Mouse (Mus musculus) midbrain, embryonic 14.5 days (tissue): ENCODE measurements around the gene Spdye4a. TPM values are rescaled to one million over a fixed set of nuclear protein-coding genes. Genes with fewer than 3 reads are reported as not detected.
A peak's percentile ranks its signal among the peaks of the same experiment; 100 is the strongest.
"Not testable (repeated sequence)": the region's sequence is repeated elsewhere in the genome, so short reads cannot be mapped to it uniquely, and the experiment has no call there.

ENCODE experiments used
- ATAC-seq: fragments of 200-750 bp; cut with Nextera tagmentation; 2 replicates; pipeline ENCODE4 v1.8.0; 2017; ENCODE audit warnings: moderate number of reproducible peaks, moderate library complexity; ENCODE audit not compliant: low FRiP score, low TSS enrichment
- DNase-seq: peaks from one replicate; pipeline ENCODE4 v3.0.0-alpha.2; 2015
- H3K27ac ChIP-seq: fragments of 300-500 bp; sonication (generic); replicated peaks from 2 replicates; pipeline ENCODE4 v1.5.1; 2014; ENCODE audit warnings: mild to moderate bottlenecking, low read depth, low read length, moderate library complexity
- H3K27me3 ChIP-seq: fragments of 300-500 bp; sonication (generic); 2 replicates; pipeline ENCODE4 v1.6.1; 2014; ENCODE audit warnings: low read length, control low read depth, mixed read lengths; ENCODE audit not compliant: control insufficient read depth, insufficient read depth
- H3K36me3 ChIP-seq: fragments of 300-500 bp; sonication (generic); 2 replicates; pipeline ENCODE4 v1.6.1; 2014; ENCODE audit warnings: low read length, control low read depth; ENCODE audit not compliant: control insufficient read depth, insufficient read depth
- H3K4me1 ChIP-seq: fragments of 300-500 bp; sonication (generic); 2 replicates; pipeline ENCODE4 v1.6.1; 2014; ENCODE audit warnings: mild to moderate bottlenecking, antibody characterized with exemption, low read length, control low read depth; ENCODE audit not compliant: control insufficient read depth, insufficient read depth
- H3K4me2 ChIP-seq: fragments of 300-500 bp; sonication (generic); 2 replicates; pipeline ENCODE4 v1.6.1; 2014; ENCODE audit warnings: mild to moderate bottlenecking, low read length, moderate library complexity
- H3K4me3 ChIP-seq: fragments of 300-500 bp; sonication (generic); replicated peaks from 2 replicates; pipeline ENCODE4 v1.5.1; 2014; ENCODE audit warnings: low read depth, low read length
- H3K9ac ChIP-seq: fragments of 300-500 bp; sonication (generic); replicated peaks from 2 replicates; pipeline ENCODE4 v1.6.1; 2014; ENCODE audit warnings: mild to moderate bottlenecking, low read length, moderate library complexity
- H3K9me3 ChIP-seq: fragments of 300-500 bp; sonication (generic); 2 replicates; pipeline ENCODE4 v1.6.1; 2016; ENCODE audit warnings: low read length, control low read depth, mixed read lengths; ENCODE audit not compliant: control insufficient read depth
- WGBS: fragments of 180-500 bp; shearing (Covaris S2); extraction: QIAGEN DNeasy Blood & Tissue Kit; methylation state at CpG from one replicate; pipeline ENCODE4 v1.1.7; 2014; 5-methylcytosine and 5-hydroxymethylcytosine counted together
- polyA plus RNA-seq: library from polyadenylated mRNA; unstranded; fragments of >200 nt; fragmentation: Nextera tagmentation; extraction: Ambion mirVana; gene quantifications from 2 replicates; pipeline ENCODE4 v1.2.1, GENCODE M21; 2014

The Spdye4a gene
- polyA plus RNA-seq, 1 experiment from 2014 or later, result not detected

DNA sequence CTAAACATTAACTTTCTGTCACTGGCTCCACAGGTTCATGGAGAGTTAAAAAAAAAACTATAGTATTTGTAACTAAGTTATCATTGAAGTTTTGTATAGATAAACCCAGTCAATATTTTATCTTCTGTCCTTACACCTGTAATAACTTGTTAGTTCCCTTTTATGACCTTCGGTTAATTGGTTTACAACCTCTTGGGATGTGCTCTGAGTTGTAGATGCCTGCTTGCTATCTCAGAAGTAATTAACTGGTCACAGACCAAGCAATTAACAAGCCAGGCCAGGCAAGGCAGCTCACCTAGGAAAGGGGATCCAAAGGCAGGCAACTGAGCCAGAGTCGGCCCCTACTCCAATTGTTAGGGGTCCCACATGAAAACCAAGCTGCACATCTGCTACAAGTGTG is 12.9 kb downstream of the Spdye4a start:
- DNase-seq (no peak), ATAC-seq (no peak)
- H3K4me2 ChIP-seq, result no peak overlapping the region
- no peaks in the 10 kb centered on the region for H3K27me3 ChIP-seq
- WGBS, result 84% methylated on average over 2 of the region's 2 CpGs
- H3K9me3 ChIP-seq, result 0 out of 2 replicates have a peak, but pooled peaks cover under 1% of the 10 kb centered on the region
- no peak overlapping the region for H3K27ac ChIP-seq
- no peaks in the 10 kb centered on the region for H3K36me3 ChIP-seq
- H3K9ac ChIP-seq, result no peak overlapping the region
- H3K4me1 ChIP-seq, result no peaks in the 10 kb centered on the region
- no peak overlapping the region for H3K4me3 ChIP-seq

- no peak for DNase-seq
- 71% methylated on average over 3 of the region's 3 CpGs for WGBS
- Histone ChIP-seq H3K4me3 (no peak overlapping the region), H3K27me3 (no peaks in the 10 kb centered on the region), H3K4me2 (no peak overlapping the region), H3K9me3 (0 out of 2 replicates have a peak, but pooled peaks cover 3% of the 10 kb centered on the region), H3K9ac (no peak overlapping the region), H3K36me3 (no peaks in the 10 kb centered on the region), H3K27ac (no peak overlapping the region), H3K4me1 (no peaks in the 10 kb centered on the region)
- no peak for ATAC-seq
Observed at GRCm38 (mm10) chr5:143205015-143205414, 21.7 kb downstream of the Spdye4a start.

GRCm38 (mm10) chr5:143196506-143196905 is 30.2 kb downstream of the Spdye4a start:
- no peaks in the 10 kb centered on the region for H3K27me3 ChIP-seq
- H3K9me3 ChIP-seq, result no peaks in the 10 kb centered on the region
- H3K27ac ChIP-seq, result no peak overlapping the region
- H3K36me3 ChIP-seq, result no peaks in the 10 kb centered on the region
- DNase-seq (no peak), ATAC-seq (no peak)
- H3K4me1 ChIP-seq, result no peaks in the 10 kb centered on the region
- 93% methylated on average over 4 of the region's 4 CpGs for WGBS
- no peak overlapping the region for H3K4me2 ChIP-seq
- H3K4me3 ChIP-seq, result no peak overlapping the region
- no peak overlapping the region for H3K9ac ChIP-seq

GRCm38 (mm10) chr5:143195166-143195565 is 31.5 kb downstream of the Spdye4a start:
- no peaks in the 10 kb centered on the region for H3K9me3 ChIP-seq
- H3K27me3 ChIP-seq, result no peaks in the 10 kb centered on the region
- no peak for DNase-seq
- H3K4me2 ChIP-seq, result no peak overlapping the region
- H3K27ac ChIP-seq, result no peak overlapping the region
- H3K9ac ChIP-seq, result no peak overlapping the region
- no peaks in the 10 kb centered on the region for H3K36me3 ChIP-seq
- H3K4me3 ChIP-seq, result no peak overlapping the region
- ATAC-seq, result no peak
- no peaks in the 10 kb centered on the region for H3K4me1 ChIP-seq
- 84% methylated on average over 2 of the region's 2 CpGs for WGBS

DNA sequence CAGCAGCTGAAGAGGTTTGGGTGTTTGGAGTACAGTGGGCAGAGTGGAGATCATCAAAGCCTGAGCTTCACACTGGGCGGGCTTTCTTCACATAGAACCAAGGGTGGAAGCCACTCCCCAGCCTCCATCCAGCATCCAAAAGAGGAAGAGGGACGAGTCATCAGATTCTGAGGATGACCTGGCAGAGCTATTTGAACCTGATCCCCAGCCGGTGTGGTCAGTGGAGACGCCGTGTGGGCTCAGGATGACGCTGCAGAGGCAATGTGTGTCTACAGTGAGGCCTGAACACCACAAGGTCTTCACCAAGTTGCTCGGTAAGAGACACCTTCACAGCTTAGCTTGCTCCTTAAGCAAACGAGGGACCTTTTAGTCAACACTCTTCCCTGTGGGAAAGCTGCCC is 31.9 kb downstream of the Spdye4a start:
- ATAC-seq, H3K9me3 ChIP-seq, H3K36me3 ChIP-seq, H3K9ac ChIP-seq, DNase-seq, H3K4me3 ChIP-seq, H3K27me3 ChIP-seq, H3K4me1 ChIP-seq, H3K27ac ChIP-seq, H3K4me2 ChIP-seq: not testable (repeated sequence)
- 72% methylated on average over 8 of the region's 8 CpGs for WGBS

GRCm38 (mm10) chr5:143192806-143193205 is 33.9 kb downstream of the Spdye4a start:
- ATAC-seq, result no peak

DNA sequence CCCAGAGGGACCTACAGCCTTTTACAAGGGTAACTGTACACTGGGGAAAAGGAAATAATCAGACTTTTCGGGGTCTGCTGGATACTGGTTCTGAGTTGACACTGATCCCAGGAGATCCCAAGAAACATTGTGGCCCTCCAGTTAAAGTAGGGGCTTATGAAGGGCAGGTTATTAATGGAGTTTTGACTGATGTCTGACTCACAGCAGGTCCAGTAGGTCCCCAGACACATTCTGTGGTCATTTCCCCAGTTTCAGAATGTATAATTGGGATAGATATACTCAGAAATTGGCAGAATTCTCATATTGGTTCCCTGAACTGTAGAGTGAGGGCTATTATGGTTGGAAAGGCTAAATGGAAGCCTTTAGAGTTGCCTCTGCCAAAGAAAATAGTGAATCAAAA is 38.7 kb downstream of the Spdye4a start:
- not testable (repeated sequence) for H3K4me2 ChIP-seq, H3K36me3 ChIP-seq, ATAC-seq, H3K27ac ChIP-seq, H3K9me3 ChIP-seq, DNase-seq, H3K9ac ChIP-seq, H3K27me3 ChIP-seq, H3K4me1 ChIP-seq, H3K4me3 ChIP-seq
- no CpG with 5 or more reads among the region's 1 CpGs for WGBS

More at GRCm38 (mm10) chr5:143192806-143193205, 33.9 kb downstream of the Spdye4a start:
- no peaks in the 10 kb centered on the region for H3K9me3 ChIP-seq
- no peak overlapping the region for H3K9ac ChIP-seq
- H3K36me3 ChIP-seq, result no peaks in the 10 kb centered on the region
- 93% methylated on average over 8 of the region's 8 CpGs for WGBS
- H3K4me2 ChIP-seq, result no peak overlapping the region
- no peak for DNase-seq
- H3K27me3 ChIP-seq, result no peaks in the 10 kb centered on the region
- no peak overlapping the region for H3K27ac ChIP-seq
- no peaks in the 10 kb centered on the region for H3K4me1 ChIP-seq
- H3K4me3 ChIP-seq, result no peak overlapping the region

DNA sequence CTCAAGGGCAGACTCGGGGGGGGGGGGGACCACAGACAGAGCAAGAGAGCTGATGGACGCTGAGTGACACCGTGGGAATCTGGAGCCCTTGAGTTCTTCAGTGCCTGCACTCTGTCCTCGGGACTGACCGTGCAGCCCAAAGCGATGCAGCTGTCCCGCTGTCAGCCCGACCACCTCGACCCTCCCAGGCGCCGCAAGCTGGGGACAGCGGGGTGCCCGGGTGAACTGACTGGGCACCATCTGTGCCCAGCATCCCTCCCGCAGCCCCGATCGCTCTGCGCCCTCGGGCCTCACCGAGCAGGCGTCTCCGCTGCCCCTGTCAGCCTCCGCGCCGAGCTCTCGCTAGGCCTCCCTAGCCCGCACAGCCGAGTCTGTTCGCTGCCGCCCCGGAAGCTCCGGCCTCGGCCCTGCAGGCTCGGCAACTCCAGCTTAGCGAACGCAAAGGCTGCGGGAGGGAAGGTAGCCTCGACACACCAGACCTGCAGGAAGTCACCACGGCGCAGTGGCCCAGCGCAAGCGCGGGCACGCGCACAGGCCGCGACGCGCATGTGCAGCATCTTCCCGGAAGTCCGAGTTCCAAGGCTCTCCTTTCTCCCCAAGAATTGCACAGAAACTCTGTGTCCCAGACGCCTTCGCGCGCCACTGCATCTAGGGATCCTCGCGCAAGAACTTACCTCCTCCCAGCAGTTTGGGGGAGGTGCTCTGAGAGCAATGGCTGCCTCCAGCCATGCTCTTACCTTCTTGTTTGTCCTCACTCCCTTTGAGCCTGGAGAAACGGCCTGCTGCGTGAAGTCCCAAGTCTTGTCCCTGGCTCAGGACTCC is 46.2 kb downstream of the Spdye4a start, which contains the start of the genes Rbak and Spdye4b:
Gene Rbak (minus strand): TSS at position 521 of the 822 bp plus-strand sequence.
Gene Spdye4b (plus strand): TSS at position 763 of the 822 bp plus-strand sequence.
- H3K4me3 ChIP-seq, result peak within 1 kb of the TSS; percentile 88
- peaks cover 25% of the 10 kb centered on the region for H3K36me3 ChIP-seq
- H3K9me3 ChIP-seq, result no peaks in the 10 kb centered on the region
- H3K27me3 ChIP-seq, result no peaks in the 10 kb centered on the region
- peak; percentile 94 for ATAC-seq
- under 1% methylated on average over 58 of the region's 58 CpGs for WGBS
- H3K4me1 ChIP-seq, result peaks cover 10% of the 10 kb centered on the region
- H3K9ac ChIP-seq, result peak within 1 kb of the TSS; percentile 95
- peak within 1 kb of the TSS; percentile 85 for H3K4me2 ChIP-seq
- H3K27ac ChIP-seq, result peak within 1 kb of the TSS; percentile 91
- peak; percentile 98 for DNase-seq

DNA sequence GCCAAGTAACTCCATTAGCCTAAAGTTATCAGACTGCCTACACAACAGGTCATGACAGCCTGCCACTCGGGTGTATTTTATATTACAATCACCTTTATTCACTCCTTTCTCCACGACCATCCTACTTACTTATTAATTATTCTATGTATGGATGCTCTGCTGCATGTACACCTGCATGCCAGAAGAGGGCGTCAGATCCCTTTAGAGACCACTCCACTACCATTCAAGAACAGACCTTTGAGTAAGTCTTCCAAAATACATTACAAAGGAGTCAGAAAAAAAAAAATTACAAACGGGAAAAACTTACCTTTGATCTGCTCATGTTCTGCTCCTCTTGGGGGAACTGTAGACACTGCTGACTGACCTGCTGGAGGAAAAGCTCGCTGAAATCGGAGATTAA is 47.5 kb downstream of the Spdye4a start:
- 0 out of 2 replicates have a peak overlapping the region, but pooled peaks have one; percentile 88 for H3K4me3 ChIP-seq
- no peaks in the 10 kb centered on the region for H3K27me3 ChIP-seq
- no peaks in the 10 kb centered on the region for H3K9me3 ChIP-seq
- H3K9ac ChIP-seq, result 0 out of 2 replicates have a peak overlapping the region, but pooled peaks have one; percentile 95
- H3K4me2 ChIP-seq, result peak overlapping the region; percentile 85
- peaks cover 37% of the 10 kb centered on the region for H3K36me3 ChIP-seq
- ATAC-seq, result no peak
- peaks cover 10% of the 10 kb centered on the region for H3K4me1 ChIP-seq
- DNase-seq, result peak; percentile 47
- 29% methylated on average over 6 of the region's 6 CpGs for WGBS
- H3K27ac ChIP-seq, result no peak overlapping the region
